Mouse (Mus musculus) heart, adult 2 months (tissue): ENCODE results near the gene Abhd8.

Experiments
- CTCF ChIP-seq: fragments of 200-600 bp; IDR thresholded peaks from 2 replicates; pipeline ENCODE4 v1.8.1; 2022; ENCODE audit warnings: antibody characterized with exemption, mild to moderate bottlenecking, moderate library complexity
- EP300 ChIP-seq: fragments of 200-500 bp; IDR thresholded peaks from 2 replicates; pipeline ENCODE4 v1.6.1; 2011; ENCODE audit warnings: low read depth, low read length, control low read depth; ENCODE audit not compliant: insufficient read depth
- POLR2A ChIP-seq: fragments of 200-500 bp; IDR thresholded peaks from 2 replicates; pipeline ENCODE4 v1.6.1; 2011; ENCODE audit warnings: mild to moderate bottlenecking, low read depth, low read length, control low read depth; ENCODE audit not compliant: insufficient read depth

- TF ChIP-seq POLR2A (no peak), CTCF (peak; percentile 40), EP300 (no peak)
These were observed 9.3 kb upstream of the Abhd8 start for GRCm38 (mm10) chr8:71472601-71473386.
